Mouse (Mus musculus) spleen, adult 2 months (tissue): ENCODE results near the gene Ddx39.

Source experiments
- CTCF ChIP-seq: fragments of 200-500 bp; IDR thresholded peaks from 2 replicates; pipeline ENCODE4 v1.5.1; 2011; ENCODE audit warnings: mild to moderate bottlenecking, inconsistent platforms; ENCODE audit not compliant: insufficient read depth, insufficient read length, insufficient replicate concordance; ENCODE audit errors: extremely low read depth
- POLR2A ChIP-seq: fragments of 200-500 bp; IDR thresholded peaks from 2 replicates; pipeline ENCODE4 v1.6.1; 2011; ENCODE audit warnings: low read depth, low read length, inconsistent platforms

DNA sequence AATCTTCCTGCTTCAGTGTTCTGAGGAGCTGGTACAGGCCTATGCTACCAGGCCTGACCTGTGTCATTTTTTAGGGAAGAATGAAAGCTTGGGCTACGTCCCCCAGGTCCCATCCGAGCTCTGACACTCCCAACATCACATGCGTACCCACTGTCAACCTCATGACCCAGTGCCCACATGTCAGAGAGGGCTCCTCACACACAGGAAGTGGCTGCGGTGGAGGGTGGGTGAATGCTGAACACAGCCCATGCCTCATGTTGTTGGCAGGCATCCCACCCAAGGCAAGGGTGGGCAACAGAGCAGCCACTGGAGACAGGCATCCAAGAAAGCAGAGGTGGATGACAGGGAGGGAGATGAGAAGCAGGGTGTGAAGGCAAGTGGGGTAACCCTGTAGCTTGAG, 21.7 kb downstream of the Ddx39 start:
- TF ChIP-seq POLR2A (no peak), CTCF (no peak)
